Mouse (Mus musculus) T-helper 2 cell (primary cell): ENCODE data around the gene Mtm1.
"Not testable (repeated sequence)": the region's sequence is repeated elsewhere in the genome, so short reads cannot be mapped to it uniquely, and the experiment has no call there.

Source experiments
- in situ Hi-C: fragments of 300-600 bp; cut with MboI, MseI; formaldehyde crosslinking; loops from one replicate; pipeline ENCODE4 v1.15.1; 2025; ENCODE audit warnings: high pct_unique_total_duplicates

The Mtm1 gene

DNA sequence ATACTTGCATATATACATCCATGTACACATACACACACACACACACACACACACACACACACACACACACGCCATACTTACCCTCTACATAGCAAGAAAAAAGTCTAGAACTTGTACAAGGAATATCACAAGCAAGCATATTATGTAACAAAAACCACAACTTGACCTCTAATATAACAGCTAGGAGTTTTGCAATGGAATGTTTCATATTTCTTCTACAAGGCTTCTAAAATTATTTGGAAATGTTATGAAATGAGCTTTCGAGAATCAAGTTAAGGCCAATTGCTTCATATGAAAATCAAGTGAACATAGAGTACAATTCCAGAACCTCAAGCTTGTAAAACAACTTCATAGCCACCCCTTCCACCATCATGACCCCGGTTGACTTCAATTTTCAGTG, 74.9 kb downstream of the Mtm1 start:
- in situ Hi-C loops, result no loop called here

DNA sequence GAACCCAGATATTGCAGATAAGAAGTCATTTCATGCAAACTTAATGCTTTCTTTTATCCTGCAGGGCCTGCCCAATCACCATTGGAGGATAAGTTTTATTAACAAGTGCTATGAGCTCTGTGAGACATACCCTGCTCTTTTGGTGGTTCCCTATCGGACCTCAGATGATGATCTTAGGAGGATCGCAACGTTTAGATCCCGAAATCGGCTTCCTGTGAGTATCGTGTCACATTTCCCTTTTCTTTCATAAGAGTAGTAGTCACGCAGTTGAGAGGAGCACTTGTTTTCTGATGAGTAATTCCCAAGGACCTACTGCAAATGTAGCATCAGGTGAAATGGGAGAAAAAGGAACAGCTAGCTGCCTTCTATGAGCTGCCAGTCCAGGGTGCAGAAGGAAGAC, 76.5 kb downstream of the Mtm1 start:
- in situ Hi-C loops, result no loop called here

DNA sequence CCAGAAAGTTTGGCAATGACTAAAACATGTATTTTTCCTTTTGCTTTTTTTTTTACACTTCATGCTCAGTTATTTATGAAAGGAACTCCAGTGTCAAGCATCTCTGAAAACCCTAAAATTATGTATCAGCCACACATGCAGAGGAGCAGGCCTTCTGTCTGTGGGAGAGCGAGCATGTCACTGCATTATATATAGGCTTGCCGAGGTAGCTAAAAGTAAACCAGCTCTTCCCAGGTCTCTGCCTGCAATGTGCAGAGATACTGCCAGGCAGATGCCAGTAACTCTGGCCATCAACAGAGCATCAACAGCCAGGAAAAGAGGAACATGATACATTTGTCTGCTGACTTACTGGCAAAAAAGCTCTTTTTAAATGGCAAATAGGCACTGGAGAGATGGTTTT, 83.6 kb downstream of the Mtm1 start:
- in situ Hi-C loops, result no loop called here

DNA sequence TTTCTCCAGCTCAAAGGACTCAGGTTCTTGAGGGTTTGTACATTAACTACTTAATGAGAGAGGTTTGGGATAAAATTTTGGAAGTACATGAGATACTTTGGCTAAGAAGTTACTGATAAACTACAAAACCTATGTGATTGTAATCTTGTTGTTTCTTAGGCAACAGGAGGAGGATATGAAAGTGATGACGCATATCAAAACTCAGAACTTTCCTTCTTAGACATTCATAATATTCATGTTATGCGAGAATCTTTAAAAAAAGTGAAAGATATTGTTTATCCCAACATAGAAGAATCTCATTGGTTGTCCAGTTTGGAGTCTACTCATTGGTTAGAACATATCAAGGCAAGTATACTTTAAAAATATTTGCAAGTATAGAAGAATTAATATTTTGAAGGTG, 85.4 kb downstream of the Mtm1 start:
- in situ Hi-C loops, result no loop called here

DNA sequence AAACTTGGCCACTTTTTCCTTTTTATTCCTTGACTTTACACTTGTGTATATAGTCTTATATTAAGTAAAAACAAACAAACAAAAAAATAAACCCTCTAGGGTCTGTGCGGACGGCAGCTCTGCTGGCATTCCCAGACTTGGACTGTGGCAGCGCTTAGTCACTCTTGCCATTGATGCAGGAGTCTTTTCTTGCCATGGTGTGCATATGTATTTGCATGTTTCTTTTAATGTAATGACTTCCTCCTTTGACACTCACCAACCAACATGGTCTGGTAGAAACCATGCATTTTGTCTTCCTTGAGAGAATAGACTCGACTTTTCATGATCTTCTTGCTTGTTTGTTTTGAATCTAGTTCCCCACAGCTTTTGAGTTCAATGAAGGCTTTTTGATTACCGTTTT, 91.6 kb downstream of the Mtm1 start:
- in situ Hi-C loops, result loop anchor here (10.0 to 25.0 kb wide), 2 partner anchors 715 to 827 kb away; partner anchors contain the start of gene Tmem185a

DNA sequence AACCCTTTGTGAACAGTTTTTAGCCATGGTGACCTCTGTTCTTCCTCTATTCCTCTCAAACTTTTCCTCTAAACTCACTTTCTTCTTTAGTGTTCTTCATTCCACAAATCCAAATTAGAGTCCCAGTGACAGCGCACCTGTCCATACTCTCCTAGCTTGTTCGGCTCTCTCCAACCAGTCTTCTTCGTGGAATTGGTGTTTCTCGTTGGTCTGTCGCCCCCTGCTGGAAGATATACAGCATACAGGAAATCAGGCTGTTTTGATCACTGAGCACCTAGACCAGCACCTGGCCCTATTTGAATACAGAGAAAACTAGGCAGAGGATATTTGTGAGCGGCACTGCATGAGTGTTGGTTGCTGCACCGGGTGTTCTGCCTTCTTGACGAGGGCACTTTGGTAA, 100.7 kb downstream of the Mtm1 start:
- in situ Hi-C loops, result loop anchor here (25.0 kb wide), 1 partner anchor 724 kb away; no protein-coding TSS in a partner anchor

DNA sequence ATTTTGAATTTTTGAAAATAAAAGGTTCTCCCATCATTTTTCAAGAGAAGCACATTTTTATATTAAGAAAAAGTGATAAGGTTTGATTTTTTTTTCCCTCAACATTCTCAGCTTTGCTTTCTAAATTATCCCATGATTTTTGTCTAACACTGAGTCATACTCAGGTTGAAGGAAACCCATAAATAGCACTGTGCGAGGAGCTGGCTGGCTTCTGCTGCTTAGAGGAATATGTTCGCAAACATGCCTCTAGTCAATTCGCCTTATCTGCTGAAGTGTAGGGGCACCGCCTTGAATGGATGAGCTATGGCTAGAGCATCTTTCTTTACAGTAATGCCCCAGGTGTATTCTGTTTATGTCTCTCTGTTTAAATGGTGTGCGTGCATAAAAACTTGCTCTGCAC, 103.8 kb downstream of the Mtm1 start:
- in situ Hi-C loops, result loop anchor here (25.0 kb wide), 1 partner anchor 727 kb away; no protein-coding TSS in a partner anchor

DNA sequence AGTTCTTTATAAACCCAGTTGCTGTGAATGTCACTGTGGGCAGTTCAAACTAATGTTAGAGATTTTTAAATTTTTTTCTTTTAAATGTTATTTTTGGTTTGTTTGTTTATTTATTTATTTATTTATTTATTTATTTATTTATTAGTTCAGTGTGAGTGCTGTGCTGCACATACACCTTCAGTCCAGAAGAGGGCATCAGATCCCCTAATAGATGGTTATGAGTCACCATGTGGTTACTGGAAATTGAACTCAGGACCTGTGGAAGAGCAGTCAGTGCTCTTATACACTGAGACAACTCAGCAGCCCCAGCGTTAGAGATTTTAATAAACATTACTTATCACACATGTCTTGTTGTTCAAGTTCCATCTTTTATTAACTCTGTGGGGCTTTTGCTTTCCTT, 141.5 kb downstream of the Mtm1 start:
- in situ Hi-C loops, result no loop called here

DNA sequence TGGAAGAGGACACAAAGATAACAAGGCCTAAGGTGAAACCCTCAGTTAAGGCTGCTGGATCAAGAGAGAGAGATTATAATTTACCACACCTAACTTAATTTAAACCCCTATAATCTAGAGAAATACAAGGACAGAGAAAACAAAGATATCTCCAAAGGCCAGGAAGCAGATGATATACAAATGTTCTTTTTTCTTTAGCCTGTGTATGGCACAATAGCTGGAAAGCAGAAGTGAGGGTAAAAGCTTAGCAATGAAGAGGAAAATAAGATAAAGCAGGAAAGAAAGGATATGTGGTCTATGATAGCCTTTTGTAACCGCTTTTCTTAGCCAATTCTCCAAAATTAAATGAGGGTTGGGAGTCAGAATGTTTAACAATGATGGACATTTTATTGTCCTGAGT, 144.8 kb downstream of the Mtm1 start:
- in situ Hi-C loops, result no loop called here

DNA sequence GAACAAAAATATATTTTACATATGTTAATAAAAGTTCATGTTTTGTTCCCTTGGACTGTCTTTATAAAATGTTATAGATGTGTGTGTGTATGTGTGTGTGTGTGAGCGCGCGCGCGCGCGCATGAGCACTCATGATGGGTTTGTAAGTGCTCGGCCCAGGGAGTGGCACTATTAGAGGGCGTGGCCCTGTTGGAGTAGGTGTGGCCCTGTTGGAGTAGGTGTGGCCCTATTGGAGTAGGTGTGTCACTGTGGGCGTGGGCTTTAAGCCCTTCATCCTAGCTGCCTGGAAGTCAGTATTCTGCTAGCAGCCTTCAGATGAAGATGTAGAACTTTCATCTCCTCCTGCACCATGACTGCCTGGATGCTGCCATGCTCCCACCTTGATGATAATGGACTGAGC, 151.2 kb downstream of the Mtm1 start:
- in situ Hi-C loops, result not testable (repeated sequence)

DNA sequence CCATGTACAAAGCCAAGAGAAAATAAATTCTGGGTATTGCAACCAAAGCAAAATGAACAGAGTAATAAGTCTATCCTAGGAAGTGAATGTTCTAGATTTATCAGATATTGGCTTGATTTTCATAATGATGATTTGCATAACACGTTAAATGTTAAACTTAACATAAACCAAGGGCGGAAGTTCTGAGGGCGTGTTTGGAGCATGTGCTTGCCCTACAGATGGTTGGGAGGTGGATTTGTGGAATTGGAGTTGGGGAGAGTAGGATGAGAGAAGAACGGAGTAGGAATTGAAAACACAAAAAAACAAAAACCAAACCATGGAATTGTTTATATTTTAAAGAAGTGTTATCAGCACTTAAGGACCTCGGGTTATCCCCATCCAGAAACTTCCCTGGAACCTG, 153.5 kb downstream of the Mtm1 start:
- in situ Hi-C loops, result no loop called here

DNA sequence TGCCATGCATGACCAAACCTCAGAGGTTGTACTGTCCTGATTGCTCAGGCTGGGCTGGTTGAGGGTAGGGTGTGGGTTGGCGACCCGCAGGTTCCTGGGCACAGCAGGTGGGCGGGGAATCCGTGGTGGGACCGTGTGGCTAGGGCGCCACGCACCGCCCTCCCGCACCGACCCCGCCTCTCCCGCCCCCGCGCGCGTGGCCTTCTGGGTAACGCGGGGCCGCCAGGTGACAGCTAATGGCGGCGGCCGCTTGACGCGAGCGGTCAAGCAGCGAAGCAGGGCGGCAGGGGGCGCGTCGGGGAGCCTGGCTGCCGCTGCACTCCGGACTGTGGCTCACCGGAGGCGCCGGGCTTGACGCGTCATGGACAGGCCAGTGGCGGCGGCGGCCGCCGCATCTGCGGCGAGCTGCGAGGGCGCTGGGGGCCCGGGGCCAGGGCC, 154.0 kb downstream of the Mtm1 start, which contains the start of gene Mtmr1:
TSS of gene Mtmr1 (plus strand) at position 207 of the 438 bp plus-strand sequence.
- in situ Hi-C loops, result no loop called here

DNA sequence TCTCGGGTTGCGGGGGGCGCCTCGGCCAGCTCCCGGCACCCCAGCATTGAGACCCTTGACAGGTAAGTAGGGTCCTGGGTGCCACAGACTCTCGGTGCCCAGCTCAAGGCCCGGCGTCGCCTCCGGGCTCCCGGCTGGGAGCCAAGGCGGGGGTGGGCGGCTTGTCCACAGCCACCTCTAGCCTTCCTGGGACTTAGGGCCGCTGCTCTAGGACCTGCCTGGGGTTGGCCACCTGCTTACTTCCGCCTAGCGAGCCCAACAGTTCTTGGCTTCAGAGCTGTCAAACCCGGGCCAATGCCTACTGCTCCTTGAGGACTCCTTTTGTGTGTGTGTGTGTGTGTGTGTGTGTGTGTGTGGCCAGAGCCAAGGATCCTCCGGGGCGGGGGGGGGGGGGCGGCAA, 154.4 kb downstream of the Mtm1 start:
- in situ Hi-C loops, result no loop called here
